Mouse (Mus musculus) embryonic facial prominence, embryonic 12.5 days (tissue): Measurements from ENCODE around the gene Borcs6. TPM values are rescaled to one million over a fixed set of nuclear protein-coding genes. Genes with fewer than 3 reads are reported as not detected.
A peak's percentile ranks its signal among the peaks of the same experiment; 100 is the strongest.

ENCODE experiments used
- ATAC-seq: fragments of 200-750 bp; cut with Nextera tagmentation; 2 replicates; pipeline ENCODE4 v1.8.0; 2017; ENCODE audit not compliant: insufficient number of reproducible peaks, insufficient read depth, low FRiP score, low TSS enrichment
- H3K27ac ChIP-seq: fragments of 300-500 bp; sonication (generic); 2 replicates; pipeline ENCODE4 v1.5.1; 2016; ENCODE audit warnings: mild to moderate bottlenecking
- H3K27me3 ChIP-seq: fragments of 300-500 bp; sonication (generic); 2 replicates; pipeline ENCODE4 v1.6.1; 2016; ENCODE audit warnings: mild to moderate bottlenecking, moderate library complexity
- H3K36me3 ChIP-seq: fragments of 300-500 bp; sonication (generic); 2 replicates; pipeline ENCODE4 v1.6.1; 2016; ENCODE audit warnings: mild to moderate bottlenecking
- H3K4me1 ChIP-seq: fragments of 300-500 bp; sonication (generic); 2 replicates; pipeline ENCODE4 v1.6.1; 2016
- H3K4me2 ChIP-seq: fragments of 300-500 bp; sonication (generic); replicated peaks from 2 replicates; pipeline ENCODE4 v1.6.1; 2016; ENCODE audit warnings: mild to moderate bottlenecking, moderate library complexity
- H3K4me3 ChIP-seq: fragments of 300-500 bp; sonication (generic); 2 replicates; pipeline ENCODE4 v1.5.1; 2016; ENCODE audit warnings: mild to moderate bottlenecking
- H3K9ac ChIP-seq: fragments of 300-500 bp; sonication (generic); 2 replicates; pipeline ENCODE4 v1.6.1; 2016; ENCODE audit warnings: mild to moderate bottlenecking, moderate library complexity
- H3K9me3 ChIP-seq: fragments of 300-500 bp; sonication (generic); 2 replicates; pipeline ENCODE4 v1.6.1; 2016; ENCODE audit warnings: mild to moderate bottlenecking, moderate library complexity
- WGBS: fragments of 180-500 bp; shearing (Covaris S2); methylation state at CpG from one replicate; pipeline ENCODE4 v1.1.7; 2016; 5-methylcytosine and 5-hydroxymethylcytosine counted together
- polyA plus RNA-seq: library from polyadenylated mRNA; unstranded; fragments of >200 nt; fragmentation: Nextera tagmentation; extraction: Ambion mirVana; gene quantifications from 2 replicates; pipeline ENCODE4 v1.2.1, GENCODE M21; 2016

The Borcs6 gene
- polyA plus RNA-seq, 1 experiment from 2014 or later: 12.3 TPM

- Histone ChIP-seq H3K4me3 (peak overlapping the region; percentile 24), H3K4me2 (peak overlapping the region; percentile 83), H3K27me3 (no peaks in the 10 kb centered on the region), H3K9ac (peak overlapping the region; percentile 50), H3K9me3 (no peaks in the 10 kb centered on the region), H3K4me1 (peaks cover 19% of the 10 kb centered on the region), H3K36me3 (no peaks in the 10 kb centered on the region), H3K27ac (peak overlapping the region; percentile 92)
- peak; percentile 52 for ATAC-seq
- under 1% methylated on average over 14 of the region's 14 CpGs for whole genome bisulfite sequencing
Measured at GRCm38 (mm10) chr11:69073065-69073888, 13.8 kb downstream of the Borcs6 start.

- H3K36me3 ChIP-seq: no peaks in the 10 kb centered on the region
- WGBS: 42% methylated on average over 6 of the region's 6 CpGs
- H3K27me3 ChIP-seq: no peaks in the 10 kb centered on the region
- no peak for ATAC-seq
- H3K4me1 ChIP-seq: peaks cover 19% of the 10 kb centered on the region
- no peak overlapping the region for H3K4me3 ChIP-seq
- H3K9ac ChIP-seq: no peak overlapping the region
- H3K4me2 ChIP-seq: 0 out of 2 replicates have a peak overlapping the region, but pooled peaks have one; percentile 11
- no peaks in the 10 kb centered on the region for H3K9me3 ChIP-seq
- H3K27ac ChIP-seq: peak overlapping the region; percentile 92
Measured at GRCm38 (mm10) chr11:69073951-69074775, 14.6 kb downstream of the Borcs6 start.

- no peaks in the 10 kb centered on the region for H3K9me3 ChIP-seq
- H3K27ac ChIP-seq: peak overlapping the region; percentile 92
- no peaks in the 10 kb centered on the region for H3K36me3 ChIP-seq
- H3K4me2 ChIP-seq: no peak overlapping the region
- 52% methylated on average over 2 of the region's 2 CpGs for WGBS
- peaks cover 19% of the 10 kb centered on the region for H3K4me1 ChIP-seq
- no peaks in the 10 kb centered on the region for H3K27me3 ChIP-seq
- H3K9ac ChIP-seq: no peak overlapping the region
- no peak for ATAC-seq
- H3K4me3 ChIP-seq: no peak overlapping the region
Measured at GRCm38 (mm10) chr11:69074776-69075069, 15.2 kb downstream of the Borcs6 start.

- H3K9ac ChIP-seq: no peak overlapping the region
- no peak overlapping the region for H3K4me2 ChIP-seq
- 50% methylated on average over 9 of the region's 9 CpGs for WGBS
- H3K9me3 ChIP-seq: no peaks in the 10 kb centered on the region
- H3K4me3 ChIP-seq: no peak overlapping the region
- ATAC-seq: no peak
- H3K27me3 ChIP-seq: no peaks in the 10 kb centered on the region
- no peak overlapping the region for H3K27ac ChIP-seq
- H3K36me3 ChIP-seq: no peaks in the 10 kb centered on the region
- peaks cover 16% of the 10 kb centered on the region for H3K4me1 ChIP-seq
Measured at GRCm38 (mm10) chr11:69075764-69076479, 16.4 kb downstream of the Borcs6 start.

- Histone ChIP-seq H3K27me3 (no peaks in the 10 kb centered on the region), H3K36me3 (no peaks in the 10 kb centered on the region), H3K27ac (no peak overlapping the region), H3K4me3 (no peak overlapping the region), H3K9ac (no peak overlapping the region), H3K4me2 (no peak overlapping the region), H3K9me3 (no peaks in the 10 kb centered on the region), H3K4me1 (peaks cover 11% of the 10 kb centered on the region)
- 69% methylated on average over 5 of the region's 5 CpGs for WGBS
- ATAC-seq: no peak
Measured at GRCm38 (mm10) chr11:69076572-69076971, 17.1 kb downstream of the Borcs6 start.

GRCm38 (mm10) chr11:69077316-69077715 is 17.8 kb downstream of the Borcs6 start:
- Histone ChIP-seq H3K4me1 (peaks cover 5% of the 10 kb centered on the region), H3K27me3 (no peaks in the 10 kb centered on the region), H3K9me3 (no peaks in the 10 kb centered on the region), H3K9ac (no peak overlapping the region), H3K4me2 (no peak overlapping the region), H3K27ac (no peak overlapping the region), H3K4me3 (no peak overlapping the region), H3K36me3 (no peaks in the 10 kb centered on the region)
- no peak for ATAC-seq
- WGBS: 80% methylated on average over 9 of the region's 9 CpGs

GRCm38 (mm10) chr11:69078041-69078440 is 18.5 kb downstream of the Borcs6 start:
- Histone ChIP-seq H3K9me3 (no peaks in the 10 kb centered on the region), H3K27ac (no peak overlapping the region), H3K4me3 (no peak overlapping the region), H3K4me2 (no peak overlapping the region), H3K27me3 (no peaks in the 10 kb centered on the region), H3K9ac (no peak overlapping the region), H3K4me1 (no peaks in the 10 kb centered on the region), H3K36me3 (no peaks in the 10 kb centered on the region)
- no peak for ATAC-seq
- 79% methylated on average over 6 of the region's 6 CpGs for WGBS

- H3K27me3 ChIP-seq: no peaks in the 10 kb centered on the region
- ATAC-seq: no peak
- no peaks in the 10 kb centered on the region for H3K36me3 ChIP-seq
- 58% methylated on average over 5 of the region's 5 CpGs for WGBS
- H3K9ac ChIP-seq: no peak overlapping the region
- H3K4me3 ChIP-seq: no peak overlapping the region
- no peak overlapping the region for H3K4me2 ChIP-seq
- no peaks in the 10 kb centered on the region for H3K4me1 ChIP-seq
- H3K9me3 ChIP-seq: no peaks in the 10 kb centered on the region
- no peak overlapping the region for H3K27ac ChIP-seq
Measured at GRCm38 (mm10) chr11:69078805-69079438, 19.4 kb downstream of the Borcs6 start.

- Histone ChIP-seq H3K36me3 (no peaks in the 10 kb centered on the region), H3K9me3 (no peaks in the 10 kb centered on the region), H3K4me1 (no peaks in the 10 kb centered on the region), H3K4me3 (no peak overlapping the region), H3K27ac (no peak overlapping the region), H3K9ac (0 out of 2 replicates have a peak overlapping the region, but pooled peaks have one; percentile 8), H3K4me2 (no peak overlapping the region), H3K27me3 (no peaks in the 10 kb centered on the region)
- no peak for ATAC-seq
- WGBS: 84% methylated on average over 15 of the region's 15 CpGs
Measured at GRCm38 (mm10) chr11:69080102-69080854, 20.8 kb downstream of the Borcs6 start.

GRCm38 (mm10) chr11:69080855-69081222 is 21.3 kb downstream of the Borcs6 start:
- no peaks in the 10 kb centered on the region for H3K36me3 ChIP-seq
- no peaks in the 10 kb centered on the region for H3K9me3 ChIP-seq
- H3K27me3 ChIP-seq: no peaks in the 10 kb centered on the region
- no peaks in the 10 kb centered on the region for H3K4me1 ChIP-seq
- H3K27ac ChIP-seq: no peak overlapping the region
- H3K9ac ChIP-seq: no peak overlapping the region
- no peak for ATAC-seq
- no peak overlapping the region for H3K4me3 ChIP-seq
- H3K4me2 ChIP-seq: no peak overlapping the region
- WGBS: 86% methylated on average over 8 of the region's 8 CpGs

- Histone ChIP-seq H3K9ac (no peak overlapping the region), H3K27me3 (no peaks in the 10 kb centered on the region), H3K4me2 (no peak overlapping the region), H3K4me1 (no peaks in the 10 kb centered on the region), H3K4me3 (no peak overlapping the region), H3K27ac (no peak overlapping the region), H3K9me3 (no peaks in the 10 kb centered on the region), H3K36me3 (no peaks in the 10 kb centered on the region)
- no peak for ATAC-seq
- WGBS: 90% methylated on average over 7 of the region's 7 CpGs
Measured at GRCm38 (mm10) chr11:69081613-69082012, 22.1 kb downstream of the Borcs6 start.
